Mouse (Mus musculus): ENCODE measurements around the gene Cgnl1.

The Cgnl1 gene

DNA sequence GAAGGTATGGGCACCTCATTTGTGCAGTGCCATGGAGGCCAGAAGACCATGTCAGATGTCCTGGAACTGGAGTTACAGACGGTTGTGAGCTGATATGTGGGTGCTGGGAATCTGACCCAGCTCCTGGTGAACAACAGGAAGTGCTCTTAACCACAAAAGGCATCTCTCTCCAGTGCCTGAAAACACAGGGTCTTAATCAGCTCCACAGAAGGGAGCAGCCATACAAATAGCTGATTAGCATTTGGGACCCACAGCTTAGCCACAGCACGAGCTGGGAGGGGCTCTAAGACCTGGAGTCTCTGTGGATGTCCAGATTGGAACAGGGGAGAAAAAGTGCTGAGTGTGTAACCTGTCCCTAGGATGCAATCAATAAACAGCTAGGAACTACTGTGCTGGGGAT lies 4.5 kb downstream of the Cgnl1 start:
- DNase-seq (ENCODE audit: low spot score in 2 of 2) = no peak

DNA sequence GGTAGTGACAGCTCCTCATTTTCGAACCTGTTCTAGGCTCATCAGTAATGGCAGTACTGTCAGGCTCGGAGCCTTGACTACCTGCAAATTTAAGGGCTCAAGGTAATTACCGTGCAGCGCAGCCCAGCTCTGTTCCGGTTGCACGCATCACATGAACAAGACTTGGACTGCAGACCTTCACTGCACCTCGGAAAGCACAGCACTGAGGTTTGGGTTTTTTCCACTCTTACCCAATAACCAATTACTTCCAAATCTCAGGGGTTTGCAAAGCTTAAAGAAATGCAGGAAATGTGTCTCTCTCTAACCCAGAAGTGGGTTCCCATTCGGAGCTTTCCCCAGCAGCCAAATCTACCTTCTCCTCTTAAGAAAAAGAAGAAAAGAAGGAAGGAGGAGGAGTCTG lies 5.1 kb downstream of the Cgnl1 start:
- no peak for DNase-seq (ENCODE audit: low spot score in 2 of 2)

- DNase-seq (ENCODE audit: low spot score in 2 of 2) = no peak
Observed at GRCm38 (mm10) chr9:71764551-71764950, 6.9 kb downstream of the Cgnl1 start.

- no peak for DNase-seq (ENCODE audit: low spot score in 2 of 2)
Observed at GRCm38 (mm10) chr9:71763273-71763672, 8.1 kb downstream of the Cgnl1 start.

GRCm38 (mm10) chr9:71761663-71762062 lies 9.7 kb downstream of the Cgnl1 start:
- DNase-seq (ENCODE audit: low spot score in 2 of 2) = no peak

GRCm38 (mm10) chr9:71760518-71761141 lies 10.8 kb downstream of the Cgnl1 start:
- DNase-seq (ENCODE audit: low spot score in 2 of 2) = no peak

GRCm38 (mm10) chr9:71759893-71760292 lies 11.5 kb downstream of the Cgnl1 start:
- DNase-seq (ENCODE audit: low spot score in 2 of 2) = no peak

DNA sequence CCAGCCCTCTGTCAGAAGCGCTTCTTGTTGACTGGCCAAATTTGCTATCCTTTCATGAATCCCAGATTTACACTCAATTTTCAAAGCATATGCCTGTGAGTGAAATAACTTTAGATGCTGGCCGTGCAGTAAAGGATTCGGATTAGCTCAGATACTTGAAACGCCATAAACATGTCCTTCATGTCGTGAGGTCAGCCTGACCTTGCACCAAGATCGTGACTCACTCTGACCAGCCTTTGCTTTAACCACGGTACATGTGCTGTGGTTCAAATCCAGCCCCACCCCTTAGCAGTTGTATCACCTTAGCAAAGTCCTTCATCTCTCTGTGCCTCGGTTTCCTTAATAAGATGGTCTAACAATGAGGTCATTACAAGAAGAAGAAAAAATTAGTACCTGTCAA lies 14.0 kb downstream of the Cgnl1 start:
- DNase-seq (ENCODE audit: low spot score in 2 of 2) = no peak

- DNase-seq (ENCODE audit: low spot score in 2 of 2) = no peak
Observed at GRCm38 (mm10) chr9:71756916-71757315, 14.5 kb downstream of the Cgnl1 start.

DNA sequence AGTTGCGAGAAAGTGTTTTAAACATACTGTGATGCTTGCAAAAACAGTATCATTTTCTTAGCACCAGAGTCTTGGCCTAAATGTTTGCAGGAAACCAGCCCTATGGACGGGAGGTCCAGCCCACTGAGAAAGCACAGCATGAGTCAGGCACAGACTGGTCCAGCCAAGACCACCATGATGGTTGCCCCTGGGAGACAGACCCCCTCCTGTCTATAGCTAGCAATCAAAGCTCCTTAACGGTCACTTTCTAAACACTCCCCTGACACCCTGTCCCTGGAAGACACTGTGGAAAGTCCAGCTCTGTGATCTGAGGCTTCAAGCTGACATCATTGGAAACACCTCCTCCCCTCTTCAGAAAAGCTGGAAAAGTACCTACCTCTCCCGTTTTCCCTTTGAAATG lies 17.4 kb downstream of the Cgnl1 start:
- no peak for DNase-seq (ENCODE audit: low spot score in 2 of 2)

GRCm38 (mm10) chr9:71753529-71753928 lies 17.9 kb downstream of the Cgnl1 start:
- no peak for DNase-seq (ENCODE audit: low spot score in 2 of 2)

- no peak for DNase-seq (ENCODE audit: low spot score in 2 of 2)
Observed at GRCm38 (mm10) chr9:71753117-71753516, 18.3 kb downstream of the Cgnl1 start.

DNA sequence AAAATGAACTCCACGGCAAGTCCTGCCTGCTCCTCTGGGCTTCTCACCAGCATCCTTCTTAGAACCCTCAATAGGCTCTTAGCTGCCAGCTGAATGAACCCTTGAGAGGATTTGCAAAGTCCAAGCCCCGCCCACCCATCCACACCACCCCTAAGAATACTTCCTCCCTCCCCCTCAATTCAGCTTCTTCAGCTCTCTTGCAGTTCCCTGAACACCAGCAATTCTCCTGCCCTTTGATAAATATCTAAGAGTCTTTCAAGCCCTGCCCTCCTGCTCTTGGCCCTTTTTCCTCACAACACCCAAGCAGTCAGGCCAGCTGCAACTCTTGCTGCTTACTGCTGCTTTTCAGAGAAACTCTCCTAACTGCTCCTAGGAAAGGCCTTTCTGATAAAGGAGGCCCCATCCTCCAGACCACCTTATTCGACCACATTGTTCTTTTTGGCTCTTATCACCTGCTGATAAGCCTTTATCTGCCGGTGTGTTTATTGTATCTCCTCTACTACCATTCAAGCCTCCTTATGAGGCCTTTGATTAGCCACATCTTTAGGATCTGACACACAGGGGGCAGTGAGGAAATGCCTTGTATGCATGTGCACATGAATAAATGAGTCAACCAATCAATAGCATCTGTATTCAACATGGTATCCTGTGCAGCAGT lies 21.3 kb downstream of the Cgnl1 start:
- DNase-seq (ENCODE audit: low spot score in 2 of 2) = no peak

- DNase-seq (ENCODE audit: low spot score in 2 of 2) = no peak
Observed at GRCm38 (mm10) chr9:71746405-71746804, 25.0 kb downstream of the Cgnl1 start.

- no peak for DNase-seq (ENCODE audit: low spot score in 2 of 2)
Observed at GRCm38 (mm10) chr9:71738081-71738930, 33.1 kb downstream of the Cgnl1 start.

DNA sequence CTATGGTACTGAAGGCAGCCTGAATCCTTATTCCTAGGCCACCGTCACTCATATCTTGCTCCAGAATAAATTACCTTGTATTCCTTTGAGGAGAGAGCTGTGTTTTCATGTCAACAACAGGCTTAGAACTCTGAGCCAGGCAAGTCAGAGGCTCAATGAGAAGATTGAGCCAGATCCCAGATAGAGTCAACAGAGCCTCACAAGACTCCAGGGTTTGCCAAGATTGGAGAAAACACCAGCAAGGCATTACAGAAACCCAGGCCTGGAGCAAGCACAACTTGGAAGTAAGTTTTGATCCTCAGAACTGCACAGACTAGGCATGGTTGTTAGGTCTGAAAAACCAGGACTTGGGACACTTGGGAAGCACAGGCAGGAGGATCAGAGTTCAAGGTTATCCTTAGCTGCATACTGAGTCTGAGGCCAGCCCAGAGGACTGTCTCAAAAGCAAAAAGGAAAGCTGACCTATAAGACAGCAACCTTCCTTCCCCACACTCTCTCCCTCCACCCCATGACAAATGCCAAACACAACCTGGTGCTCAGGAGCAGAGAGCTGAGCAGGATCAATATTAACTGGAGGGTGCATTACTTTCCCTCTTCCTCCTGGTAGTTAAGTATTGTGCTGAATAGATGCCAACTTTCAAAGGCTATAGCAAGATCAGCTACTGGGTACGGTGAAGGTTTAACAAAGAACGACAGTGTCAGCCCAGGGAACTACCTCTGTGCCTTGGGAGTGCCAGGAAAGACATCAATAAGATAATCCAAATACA lies 34.0 kb downstream of the Cgnl1 start:
- DNase-seq (ENCODE audit: low spot score in 2 of 2) = no peak

DNA sequence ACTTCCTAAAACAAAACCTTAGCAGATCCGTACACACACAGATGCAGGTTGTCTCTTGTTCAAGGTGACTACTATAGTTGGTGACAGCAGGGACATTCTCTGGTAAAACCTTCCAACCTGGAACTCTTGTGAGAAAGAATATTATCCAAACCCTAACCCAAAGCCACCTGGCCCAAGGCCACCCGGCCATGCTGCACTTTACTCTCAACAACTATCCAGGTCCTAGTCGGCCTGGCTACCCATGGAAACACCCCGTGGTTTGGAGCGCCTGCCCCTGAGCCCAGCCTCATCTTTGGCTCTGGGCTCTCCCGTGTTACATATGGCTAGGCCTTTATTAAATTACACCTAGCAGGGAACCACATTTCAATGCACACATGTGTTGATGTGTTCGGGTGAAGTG lies 35.5 kb downstream of the Cgnl1 start:
- no peak for DNase-seq (ENCODE audit: low spot score in 2 of 2)

DNA sequence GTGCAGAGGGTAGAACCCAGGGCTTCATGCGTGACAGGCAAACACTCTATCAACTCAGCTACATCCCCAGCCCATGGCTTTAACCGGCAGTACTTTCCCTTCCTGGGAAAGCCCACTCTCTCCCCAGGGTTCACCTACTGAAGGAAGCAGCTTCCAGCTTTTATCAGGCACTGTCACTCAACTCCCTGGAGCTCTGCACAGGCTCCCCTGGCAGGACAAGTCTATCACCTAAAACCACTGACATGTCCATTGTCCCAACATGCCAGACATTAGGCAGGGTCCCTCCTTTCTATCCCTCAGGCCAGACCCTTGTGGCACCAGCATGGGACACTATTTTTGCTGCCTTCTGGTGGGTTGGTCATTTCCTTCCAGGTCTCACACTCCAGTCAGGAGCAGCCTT lies 37.8 kb downstream of the Cgnl1 start:
- no peak for DNase-seq (ENCODE audit: low spot score in 2 of 2)

DNA sequence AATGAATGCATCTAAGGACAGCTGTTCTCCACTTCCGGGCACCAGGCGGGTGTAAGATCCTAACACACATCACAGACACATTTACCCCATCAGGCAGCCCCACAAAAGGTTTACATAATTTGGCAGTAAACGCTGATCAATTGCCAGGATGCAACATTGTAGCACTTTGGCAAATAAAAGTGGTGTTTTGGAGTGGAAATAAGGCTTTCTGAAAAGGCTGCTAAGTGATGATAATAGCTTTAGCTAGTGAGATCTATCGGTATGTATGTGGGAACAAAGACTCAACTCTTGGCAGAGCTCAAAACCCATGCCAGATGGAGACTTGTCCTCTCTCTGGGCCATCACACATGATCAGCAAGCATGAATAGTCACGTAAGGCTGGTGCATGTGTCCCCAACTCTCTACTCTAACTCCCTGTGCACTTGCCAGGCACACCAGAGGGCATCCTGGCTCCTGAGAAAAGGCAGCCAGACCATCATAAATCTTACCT lies 42.5 kb downstream of the Cgnl1 start:
- DNase-seq (ENCODE audit: low spot score in 2 of 2) = no peak

DNA sequence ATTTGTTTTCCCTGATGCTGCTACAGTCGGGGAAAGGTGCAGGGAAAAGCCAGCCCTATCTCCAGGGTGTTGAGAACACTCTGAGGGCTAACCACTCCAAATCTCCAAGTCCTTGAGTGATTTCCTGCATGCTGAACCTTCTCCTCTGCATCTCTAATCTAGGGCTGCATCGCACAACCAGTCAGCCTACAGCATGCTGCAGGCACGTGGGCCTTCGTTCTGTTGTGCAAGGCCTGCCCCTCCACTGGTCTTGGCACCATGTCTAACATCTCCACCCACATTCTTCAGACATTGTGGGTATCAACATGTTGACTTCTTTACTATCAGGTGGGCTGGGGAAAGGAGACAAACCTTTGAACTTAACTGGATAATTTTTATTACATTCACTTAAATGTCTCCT lies 44.2 kb downstream of the Cgnl1 start:
- DNase-seq (ENCODE audit: low spot score in 2 of 2) = no peak

GRCm38 (mm10) chr9:71726121-71726520 lies 45.3 kb downstream of the Cgnl1 start:
- DNase-seq (ENCODE audit: low spot score in 2 of 2) = no peak

DNA sequence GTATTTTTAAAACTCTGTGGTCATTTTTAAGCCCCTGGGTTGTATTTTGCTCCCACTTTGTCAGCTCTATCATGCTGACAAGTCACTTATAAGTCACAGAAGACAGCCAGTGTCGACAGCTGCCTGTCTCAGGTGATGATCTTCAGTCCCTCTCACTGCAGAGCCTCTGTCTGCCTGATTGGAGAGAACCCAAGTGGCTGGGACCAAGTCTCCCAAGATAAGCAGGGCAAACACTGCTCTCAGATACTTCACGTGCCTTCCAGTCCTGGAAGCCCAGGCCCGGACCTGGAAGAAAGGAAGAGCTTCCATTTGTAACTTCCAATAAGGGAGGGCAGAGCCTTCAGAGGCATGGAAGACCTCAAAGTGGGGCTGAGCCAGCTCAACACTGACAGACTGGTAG lies 49.0 kb downstream of the Cgnl1 start:
- DNase-seq (ENCODE audit: low spot score in 2 of 2) = no peak
